Mouse (Mus musculus) bone marrow macrophage, adult 2 months (primary cell): ENCODE results near the gene Gm17402.

Experiments used
- CTCF ChIP-seq: IDR thresholded peaks from 2 replicates; pipeline ENCODE4 v1.5.1; 2012; ENCODE audit warnings: low read depth, mild to moderate bottlenecking, low read length, moderate library complexity
- POLR2A ChIP-seq: IDR thresholded peaks from 2 replicates; pipeline ENCODE4 v1.6.1; 2012; ENCODE audit warnings: mild to moderate bottlenecking, low read depth, low read length, borderline replicate concordance

GRCm38 (mm10) chr3:67369407-67370079 lies 5.4 kb downstream of the Gm17402 start:
- TF ChIP-seq POLR2A (no peak), CTCF (no peak)
